In genomic region chr8:97396634-97397326, GRCm38 (mm10) we compare ENCODE assay signal across 18 mouse cellular contexts.
DNase-seq lines count a peak whose midpoint lies in the region; ATAC-seq and TF ChIP-seq lines count a peak whose summit lies in the region.
"Had no signal": no experiment of that assay in that cellular context is flagged by ENCODE, and none has a peak within 500 bp of the region (broad histone marks: within the 10 kb centered on the region; RNA-seq: fewer than 3 reads in every experiment).

No protein-coding gene starts in this region.

- H3K9me3 ChIP-seq in hindbrain, embryonic 13.5 days, result no peaks in the 10 kb centered on the region
- H3K9me3 ChIP-seq in midbrain, embryonic 16.5 days (replicated peaks; ENCODE audit: control insufficient read depth, low read length, poor library complexity, severe bottlenecking), result no peaks in the 10 kb centered on the region
- H3K9me3 ChIP-seq in kidney, embryonic 14.5 days (ENCODE audit: control insufficient read depth, low read length), result no peaks in the 10 kb centered on the region
- no peaks in the 10 kb centered on the region for H3K9me3 ChIP-seq in kidney, embryonic 16.5 days (ENCODE audit: low read length)
- H3K9me3 ChIP-seq: embryonic facial prominence, embryonic 12.5 days; heart, embryonic 12.5 days; lung, embryonic 15.5 days had no signal

- no peak overlapping the region for H3K4me2 ChIP-seq in hindbrain, embryonic 13.5 days
- no peak overlapping the region for H3K4me2 ChIP-seq in midbrain, embryonic 16.5 days (ENCODE audit: low read length)
- no peak overlapping the region for H3K4me2 ChIP-seq in kidney, embryonic 14.5 days (replicated peaks; ENCODE audit: low read depth, low read length)
- no peak overlapping the region for H3K4me2 ChIP-seq in kidney, embryonic 16.5 days (replicated peaks; ENCODE audit: low read depth, low read length)
- H3K4me2 ChIP-seq: embryonic facial prominence, embryonic 12.5 days; heart, embryonic 12.5 days; liver, embryonic 11.5 days; lung, embryonic 15.5 days had no signal

- no peak overlapping the region for H3K4me3 ChIP-seq in hindbrain, embryonic 13.5 days
- H3K4me3 ChIP-seq in midbrain, embryonic 16.5 days (ENCODE audit: low read depth, low read length), result no peak overlapping the region
- no peak overlapping the region for H3K4me3 ChIP-seq in kidney, embryonic 14.5 days (ENCODE audit: low read length)
- no peak overlapping the region for H3K4me3 ChIP-seq in kidney, embryonic 16.5 days (ENCODE audit: low read length)
- H3K4me3 ChIP-seq: embryonic facial prominence, embryonic 12.5 days; heart, embryonic 12.5 days; lung, embryonic 15.5 days; myocyte had no signal

- 16% methylated on average over 5 of the region's 5 CpGs for WGBS in hindbrain, embryonic 13.5 days
- 11% methylated on average over 5 of the region's 5 CpGs for WGBS in midbrain, embryonic 16.5 days
- WGBS in kidney, embryonic 14.5 days, result 31% methylated on average over 5 of the region's 5 CpGs
- 31% methylated on average over 5 of the region's 5 CpGs for WGBS in kidney, embryonic 16.5 days

- peak overlapping the region; percentile 19 for H3K27ac ChIP-seq in hindbrain, embryonic 13.5 days
- peak overlapping the region; percentile 28; the same call in 1 of the 2 replicates for H3K27ac ChIP-seq in midbrain, embryonic 16.5 days (ENCODE audit: low read length)
- H3K27ac ChIP-seq in kidney, embryonic 14.5 days (ENCODE audit: low read depth, low read length), result no peak overlapping the region
- no peak overlapping the region for H3K27ac ChIP-seq in kidney, embryonic 16.5 days (ENCODE audit: low read length)
- H3K27ac ChIP-seq: embryonic facial prominence, embryonic 12.5 days; lung, embryonic 15.5 days had no signal

- ATAC-seq in hindbrain, embryonic 13.5 days (ENCODE audit: low FRiP score), result peak; percentile 63
- ATAC-seq in midbrain, embryonic 16.5 days, result peak; percentile 51; the same call in 1 of the 2 replicates
- ATAC-seq in kidney, embryonic 14.5 days (ENCODE audit: low FRiP score, low TSS enrichment), result no peak
- ATAC-seq in kidney, embryonic 16.5 days (ENCODE audit: low FRiP score, low TSS enrichment), result no peak

- H3K27me3 ChIP-seq in hindbrain, embryonic 13.5 days, result no peaks in the 10 kb centered on the region
- H3K27me3 ChIP-seq in midbrain, embryonic 16.5 days (ENCODE audit: control insufficient read depth, insufficient read depth, low read depth, low read length), result no peaks in the 10 kb centered on the region
- H3K27me3 ChIP-seq in kidney, embryonic 14.5 days (ENCODE audit: control insufficient read depth, insufficient read depth, low read length), result no peaks in the 10 kb centered on the region
- no peaks in the 10 kb centered on the region for H3K27me3 ChIP-seq in kidney, embryonic 16.5 days (ENCODE audit: insufficient read depth, low read length)
- H3K27me3 ChIP-seq: embryonic facial prominence, embryonic 12.5 days; heart, embryonic 12.5 days; lung, embryonic 15.5 days had no signal

- H3K9ac ChIP-seq in hindbrain, embryonic 13.5 days, result no peak overlapping the region
- H3K9ac ChIP-seq in midbrain, embryonic 16.5 days (ENCODE audit: low read depth, low read length), result no peak overlapping the region
- no peak overlapping the region for H3K9ac ChIP-seq in kidney, embryonic 14.5 days (ENCODE audit: low read depth, low read length)
- no peak overlapping the region for H3K9ac ChIP-seq in kidney, embryonic 16.5 days (replicated peaks; ENCODE audit: low read length)
- H3K9ac ChIP-seq: embryonic facial prominence, embryonic 12.5 days; heart, embryonic 12.5 days; lung, embryonic 15.5 days had no signal

- DNase-seq in embryo, embryonic 11 days, result peak; percentile 17
- no peak for DNase-seq in embryo, embryonic 9.5 days (ENCODE audit: extremely low spot score)
- DNase-seq in brain, embryonic 14.5 days (ENCODE audit: low read depth), result peak; percentile 91
- DNase-seq in heart, adult 9 months (ENCODE audit: low spot score in 2 of 2), result no peak
- DNase-seq: gastrocnemius, postnatal 14 days; heart, postnatal 36 days; kidney, adult 11 months; kidney, postnatal 25 days; thymus, postnatal 36 days had no signal

- no peak for TF ChIP-seq CTCF in brain, embryonic 14.5 days (IDR thresholded peaks at IDR 0.05; ENCODE audit: borderline replicate concordance, extremely low read depth, insufficient read depth, insufficient read length)

- no peaks in the 10 kb centered on the region; the same call in 1 of the 2 replicates for H3K4me1 ChIP-seq in hindbrain, embryonic 13.5 days (replicated peaks)
- 0 out of 2 replicates have a peak, but pooled peaks cover 5% of the 10 kb centered on the region for H3K4me1 ChIP-seq in midbrain, embryonic 16.5 days (ENCODE audit: control insufficient read depth, insufficient read depth, low read length)
- no peaks in the 10 kb centered on the region for H3K4me1 ChIP-seq in kidney, embryonic 14.5 days (ENCODE audit: control insufficient read depth, insufficient read depth, low read length)
- no peaks in the 10 kb centered on the region for H3K4me1 ChIP-seq in kidney, embryonic 16.5 days (ENCODE audit: insufficient read depth, low read length)
- H3K4me1 ChIP-seq: embryonic facial prominence, embryonic 12.5 days; heart, embryonic 12.5 days; lung, embryonic 15.5 days had no signal

- no peaks in the 10 kb centered on the region for H3K36me3 ChIP-seq in hindbrain, embryonic 13.5 days
- no peaks in the 10 kb centered on the region for H3K36me3 ChIP-seq in midbrain, embryonic 16.5 days (ENCODE audit: control insufficient read depth, insufficient read depth, low read length)
- no peaks in the 10 kb centered on the region for H3K36me3 ChIP-seq in kidney, embryonic 14.5 days (ENCODE audit: control insufficient read depth, insufficient read depth, low read length)
- H3K36me3 ChIP-seq in kidney, embryonic 16.5 days (ENCODE audit: insufficient read depth, low read length), result no peaks in the 10 kb centered on the region
- H3K36me3 ChIP-seq: embryonic facial prominence, embryonic 12.5 days; heart, embryonic 12.5 days; lung, embryonic 15.5 days had no signal

- no peak for TF ChIP-seq POLR2A in brain, embryonic 14.5 days (IDR thresholded peaks at IDR 0.05; ENCODE audit: borderline replicate concordance, extremely low read depth, insufficient read depth, insufficient read length, poor library complexity, severe bottlenecking)

Comparison
In these comparisons a context has a peak if more than half of its experiments do, and no peak if none do; other contexts are left out.
1. DNase-seq: peak in embryo, embryonic 11 days (single experiment) and brain, embryonic 14.5 days (single experiment); none in embryo, embryonic 9.5 days (single experiment) and heart, adult 9 months (0 of 2).
2. ATAC-seq: peak in hindbrain, embryonic 13.5 days (single experiment) and midbrain, embryonic 16.5 days (single experiment); none in kidney, embryonic 14.5 days (single experiment) and kidney, embryonic 16.5 days (single experiment).
3. H3K27ac ChIP-seq: peak in hindbrain, embryonic 13.5 days (single experiment) and midbrain, embryonic 16.5 days (single experiment); none in kidney, embryonic 14.5 days (single experiment) and kidney, embryonic 16.5 days (single experiment).